In genomic region chr1:82634545-82635253, GRCm38 (mm10) we compare ENCODE assay signal across 9 mouse cellular contexts. TPM values are rescaled to one million over a fixed set of nuclear protein-coding genes. Genes with fewer than 3 reads are reported as not detected.
DNase-seq lines count a peak whose midpoint lies in the region; ATAC-seq lines count a peak whose summit lies in the region.
"Had no signal": no experiment of that assay in that cellular context is flagged by ENCODE, and none has a peak within 500 bp of the region (broad histone marks: within the 10 kb centered on the region; RNA-seq: fewer than 3 reads in every experiment).

No protein-coding gene starts in this region.

- no peaks in the 10 kb centered on the region for H3K36me3 ChIP-seq in forebrain, embryonic 13.5 days (ENCODE audit: poor library complexity, severe bottlenecking)
- no peaks in the 10 kb centered on the region for H3K36me3 ChIP-seq in forebrain, embryonic 12.5 days (replicated peaks)
- no peaks in the 10 kb centered on the region for H3K36me3 ChIP-seq in kidney, embryonic 14.5 days (ENCODE audit: control insufficient read depth, insufficient read depth, low read length)
- H3K36me3 ChIP-seq: limb, embryonic 15.5 days had no signal

- H3K4me1 ChIP-seq in forebrain, embryonic 13.5 days, result peaks cover 7% of the 10 kb centered on the region; the same call in 1 of the 2 replicates
- H3K4me1 ChIP-seq in forebrain, embryonic 12.5 days, result no peaks in the 10 kb centered on the region
- H3K4me1 ChIP-seq in kidney, embryonic 14.5 days (ENCODE audit: control insufficient read depth, insufficient read depth, low read length), result peaks cover 2% of the 10 kb centered on the region; the same call in 1 of the 2 replicates
- H3K4me1 ChIP-seq: limb, embryonic 15.5 days had no signal

- peak; percentile 36 to 42 for DNase-seq in cerebellum, adult 18-20 months
- DNase-seq in gastrocnemius, postnatal 10 days, result peak; percentile 80
- peak; percentile 63 to 69 for DNase-seq in lung, adult 18-20 months
- peak; percentile 47 for DNase-seq in right cerebral cortex, postnatal 14 days

- no peak overlapping the region for H3K27ac ChIP-seq in forebrain, embryonic 13.5 days
- no peak overlapping the region for H3K27ac ChIP-seq in forebrain, embryonic 12.5 days
- H3K27ac ChIP-seq in kidney, embryonic 14.5 days (ENCODE audit: low read depth, low read length), result no peak overlapping the region
- H3K27ac ChIP-seq: limb, embryonic 15.5 days had no signal

- no peaks in the 10 kb centered on the region for H3K9me3 ChIP-seq in forebrain, embryonic 13.5 days (replicated peaks)
- no peaks in the 10 kb centered on the region for H3K9me3 ChIP-seq in forebrain, embryonic 12.5 days
- H3K9me3 ChIP-seq in kidney, embryonic 14.5 days (ENCODE audit: control insufficient read depth, low read length), result no peaks in the 10 kb centered on the region
- H3K9me3 ChIP-seq: limb, embryonic 15.5 days had no signal

- no peak overlapping the region for H3K9ac ChIP-seq in forebrain, embryonic 13.5 days
- no peak overlapping the region for H3K9ac ChIP-seq in forebrain, embryonic 12.5 days
- no peak overlapping the region for H3K9ac ChIP-seq in kidney, embryonic 14.5 days (ENCODE audit: low read depth, low read length)
- H3K9ac ChIP-seq: limb, embryonic 15.5 days had no signal

- no peak overlapping the region for H3K4me3 ChIP-seq in forebrain, embryonic 13.5 days
- H3K4me3 ChIP-seq in forebrain, embryonic 12.5 days (replicated peaks), result no peak overlapping the region
- no peak overlapping the region for H3K4me3 ChIP-seq in kidney, embryonic 14.5 days (ENCODE audit: low read length)
- H3K4me3 ChIP-seq: limb, embryonic 15.5 days had no signal

- no peak overlapping the region for H3K4me2 ChIP-seq in forebrain, embryonic 13.5 days
- no peak overlapping the region for H3K4me2 ChIP-seq in forebrain, embryonic 12.5 days
- no peak overlapping the region for H3K4me2 ChIP-seq in kidney, embryonic 14.5 days (replicated peaks; ENCODE audit: low read depth, low read length)
- H3K4me2 ChIP-seq: limb, embryonic 15.5 days had no signal

- 81% methylated on average over 19 of the region's 19 CpGs for WGBS in forebrain, embryonic 13.5 days
- WGBS in forebrain, embryonic 12.5 days, result 87% methylated on average over 19 of the region's 19 CpGs
- 62% methylated on average over 19 of the region's 19 CpGs for WGBS in kidney, embryonic 14.5 days

- ATAC-seq in forebrain, embryonic 13.5 days, result peak; percentile 87
- ATAC-seq in forebrain, embryonic 12.5 days (ENCODE audit: low FRiP score), result no peak
- peak; percentile 77 for ATAC-seq in kidney, embryonic 14.5 days (ENCODE audit: low FRiP score, low TSS enrichment)
- ATAC-seq in CD4-positive, CD25-positive, alpha-beta regulatory T cell, adult 4 months, result no peak

- H3K27me3 ChIP-seq in forebrain, embryonic 13.5 days, result no peaks in the 10 kb centered on the region
- 0 out of 2 replicates have a peak, but pooled peaks cover 2% of the 10 kb centered on the region for H3K27me3 ChIP-seq in forebrain, embryonic 12.5 days
- no peaks in the 10 kb centered on the region for H3K27me3 ChIP-seq in kidney, embryonic 14.5 days (ENCODE audit: control insufficient read depth, insufficient read depth, low read length)
- H3K27me3 ChIP-seq: limb, embryonic 15.5 days had no signal

RNA-seq across cellular contexts. Expression of gene Col4a3, which starts 48.0 kb away (rescaled TPM):
- polyA plus RNA-seq in forebrain, embryonic 13.5 days (2015; fragmentation: Nextera tagmentation; extraction: Ambion mirVana), result 0.12 and 0.14 TPM in 2 replicates
- polyA plus RNA-seq in forebrain, embryonic 12.5 days (2016; fragmentation: Nextera tagmentation; extraction: Ambion mirVana), result 0.12 and 0.23 TPM in 2 replicates
- total RNA-seq in gastrocnemius, postnatal 10 days (2021), result 1 to 10 TPM in 1 of 2 experiments, under 1 TPM in 1; 0.88 to 1.9 TPM
- polyA plus RNA-seq in kidney, embryonic 14.5 days (2014; fragmentation: Nextera tagmentation; extraction: Ambion mirVana), result 0.67 and 1.2 TPM in 2 replicates
- polyA plus RNA-seq in CD4-positive, CD25-positive, alpha-beta regulatory T cell, adult 4 months (2017; shearing (Covaris generic)), result not detected

RNA-seq across cellular contexts. Expression of gene Col4a4, which starts 48.0 kb away (rescaled TPM):
- 0.15 and 0.18 TPM in 2 replicates for polyA plus RNA-seq in forebrain, embryonic 13.5 days (2015; fragmentation: Nextera tagmentation; extraction: Ambion mirVana)
- polyA plus RNA-seq in forebrain, embryonic 12.5 days (2016; fragmentation: Nextera tagmentation; extraction: Ambion mirVana), result 0.12 and 0.17 TPM in 2 replicates
- total RNA-seq in gastrocnemius, postnatal 10 days (2021), result 1 to 10 TPM; 2.0 to 2.1 TPM
- polyA plus RNA-seq in kidney, embryonic 14.5 days (2014; fragmentation: Nextera tagmentation; extraction: Ambion mirVana), result 0.56 and 1.0 TPM in 2 replicates
- under 1 TPM; 0.08 to 0.23 TPM for polyA plus RNA-seq in CD4-positive, CD25-positive, alpha-beta regulatory T cell, adult 4 months (2017; shearing (Covaris generic))

Comparison
In these comparisons a context has a peak if more than half of its experiments do, and no peak if none do; other contexts are left out.
1. ATAC-seq: peak in forebrain, embryonic 13.5 days (single experiment) and kidney, embryonic 14.5 days (single experiment); none in forebrain, embryonic 12.5 days (single experiment) and CD4-positive, CD25-positive, alpha-beta regulatory T cell, adult 4 months (single experiment).
2. Peak in every context shown above with its lines, with median percentiles within 50 percentile points of each other: DNase-seq.